Mouse (Mus musculus): ENCODE measurements at regions not wholly inside any gene's neighbourhood (a gene's known extent, or its start where the extent isn't known, plus 50 kb on each side); places are given as distances from the start of the nearest gene placed in this dataset.

DNA sequence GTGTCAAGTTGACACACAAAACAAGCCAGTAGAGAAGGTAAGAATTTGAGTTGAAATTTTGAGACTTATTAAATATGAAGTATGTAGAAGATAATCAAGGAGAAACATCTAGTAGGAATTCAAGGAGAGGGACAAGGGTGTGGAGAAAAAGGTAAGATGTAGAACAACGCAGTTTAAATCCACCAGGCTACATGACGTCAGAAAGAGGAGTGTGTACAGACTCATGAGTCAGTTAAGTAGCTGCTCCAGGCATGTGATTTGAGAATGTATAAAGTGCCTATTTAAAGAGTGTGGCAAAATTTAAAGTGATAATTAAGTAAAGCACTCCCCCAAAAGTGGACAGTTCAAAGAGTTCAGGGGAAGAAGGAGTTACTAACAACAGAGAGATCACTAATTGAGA lies 113.6 kb upstream of the Ppp1r12a start:
- TF ChIP-seq POLR2A (IDR thresholded peaks at IDR 0.05; ENCODE audit: control insufficient read depth, low read depth, low read length) (no peak), CTCF (IDR thresholded peaks at IDR 0.05; ENCODE audit: control insufficient read depth, insufficient read depth, insufficient replicate concordance, low read depth, low read length) (no peak)
